Mouse (Mus musculus) midbrain, embryonic 10.5 days (tissue): ENCODE results near the gene Gfra4. TPM values are rescaled to one million over a fixed set of nuclear protein-coding genes. Genes with fewer than 3 reads are reported as not detected.

ENCODE experiments used
- DNase-seq: peaks from one replicate; pipeline ENCODE4 v3.0.0-alpha.2; 2017; ENCODE audit warnings: low spot score
- H3K27ac ChIP-seq: fragments of 300-500 bp; sonication (generic); replicated peaks from 2 replicates; pipeline ENCODE4 v1.5.1; 2016; ENCODE audit warnings: mild to moderate bottlenecking
- H3K27me3 ChIP-seq: fragments of 300-500 bp; sonication (generic); 2 replicates; pipeline ENCODE4 v1.6.1; 2016; ENCODE audit warnings: low read depth, mild to moderate bottlenecking; ENCODE audit not compliant: poor library complexity, severe bottlenecking
- H3K36me3 ChIP-seq: fragments of 300-500 bp; sonication (generic); 2 replicates; pipeline ENCODE4 v1.6.1; 2016; ENCODE audit warnings: mild to moderate bottlenecking, moderate library complexity
- H3K4me1 ChIP-seq: fragments of 300-500 bp; sonication (generic); 2 replicates; pipeline ENCODE4 v1.6.1; 2016
- H3K4me3 ChIP-seq: fragments of 300-500 bp; sonication (generic); 2 replicates; pipeline ENCODE4 v1.5.1; 2016; ENCODE audit warnings: mild to moderate bottlenecking, moderate library complexity
- H3K9me3 ChIP-seq: fragments of 300-500 bp; sonication (generic); replicated peaks from 2 replicates; pipeline ENCODE4 v1.6.1; 2016; ENCODE audit warnings: mild to moderate bottlenecking
- WGBS: fragments of 180-500 bp; shearing (Covaris S2); methylation state at CpG from one replicate; pipeline ENCODE4 v1.1.7; 2016; 5-methylcytosine and 5-hydroxymethylcytosine counted together
- polyA plus RNA-seq: library from polyadenylated mRNA; unstranded; fragments of >200 nt; fragmentation: Nextera tagmentation; extraction: Ambion mirVana; gene quantifications from 2 replicates; pipeline ENCODE4 v1.2.1, GENCODE M21; 2016

Gfra4 gene
- polyA plus RNA-seq, 1 experiment from 2014 or later, result 3.6 TPM

GRCm38 (mm10) chr2:131059781-131060540, 17.1 kb upstream of the Gfra4 start:
- no peaks in the 10 kb centered on the region for H3K36me3 ChIP-seq
- peaks cover 78% of the 10 kb centered on the region for H3K27me3 ChIP-seq
- DNase-seq, result no peak
- 57% methylated on average over 9 of the region's 9 CpGs for WGBS
- peaks cover 34% of the 10 kb centered on the region for H3K4me1 ChIP-seq
- H3K9me3 ChIP-seq, result no peaks in the 10 kb centered on the region
- H3K4me3 ChIP-seq, result no peak overlapping the region
- no peak overlapping the region for H3K27ac ChIP-seq

GRCm38 (mm10) chr2:131059377-131059776, 16.5 kb upstream of the Gfra4 start:
- Histone ChIP-seq H3K9me3 (no peaks in the 10 kb centered on the region), H3K27ac (no peak overlapping the region), H3K4me1 (peaks cover 40% of the 10 kb centered on the region), H3K4me3 (no peak overlapping the region), H3K27me3 (peaks cover 78% of the 10 kb centered on the region), H3K36me3 (no peaks in the 10 kb centered on the region)
- WGBS, result 81% methylated on average over 1 of the region's 1 CpGs
- DNase-seq, result no peak

GRCm38 (mm10) chr2:131058672-131059071, 15.8 kb upstream of the Gfra4 start:
- no peaks in the 10 kb centered on the region for H3K36me3 ChIP-seq
- 93% methylated on average over 8 of the region's 8 CpGs for WGBS
- no peak for DNase-seq
- no peak overlapping the region for H3K4me3 ChIP-seq
- H3K4me1 ChIP-seq, result peaks cover 46% of the 10 kb centered on the region
- peaks cover 78% of the 10 kb centered on the region for H3K27me3 ChIP-seq
- no peak overlapping the region for H3K27ac ChIP-seq
- H3K9me3 ChIP-seq, result no peaks in the 10 kb centered on the region

- H3K27ac ChIP-seq, result no peak overlapping the region
- peaks cover 38% of the 10 kb centered on the region for H3K4me1 ChIP-seq
- WGBS, result 3% methylated on average over 10 of the region's 10 CpGs
- no peaks in the 10 kb centered on the region for H3K36me3 ChIP-seq
- peak overlapping the region; percentile 51 for H3K4me3 ChIP-seq
- H3K27me3 ChIP-seq, result peaks cover 78% of the 10 kb centered on the region
- DNase-seq, result peak; percentile 54
- H3K9me3 ChIP-seq, result no peaks in the 10 kb centered on the region
These were observed 13.3 kb upstream of the Gfra4 start for GRCm38 (mm10) chr2:131056191-131056590.

GRCm38 (mm10) chr2:131055631-131056030, 12.7 kb upstream of the Gfra4 start:
- peak; percentile 71 for DNase-seq
- peak overlapping the region; percentile 51 for H3K4me3 ChIP-seq
- peaks cover 78% of the 10 kb centered on the region for H3K27me3 ChIP-seq
- H3K27ac ChIP-seq, result no peak overlapping the region
- no peaks in the 10 kb centered on the region for H3K36me3 ChIP-seq
- H3K9me3 ChIP-seq, result no peaks in the 10 kb centered on the region
- peaks cover 37% of the 10 kb centered on the region for H3K4me1 ChIP-seq
- WGBS, result 5% methylated on average over 10 of the region's 10 CpGs

GRCm38 (mm10) chr2:131054646-131055264, 11.9 kb upstream of the Gfra4 start:
- Histone ChIP-seq H3K27ac (no peak overlapping the region), H3K27me3 (peaks cover 79% of the 10 kb centered on the region), H3K9me3 (no peaks in the 10 kb centered on the region), H3K4me3 (peak overlapping the region; percentile 51), H3K36me3 (no peaks in the 10 kb centered on the region), H3K4me1 (peaks cover 34% of the 10 kb centered on the region)
- WGBS, result 2% methylated on average over 21 of the region's 21 CpGs
- peak; percentile 31 for DNase-seq

GRCm38 (mm10) chr2:131053851-131054645, 11.2 kb upstream of the Gfra4 start:
- 1% methylated on average over 45 of the region's 45 CpGs for WGBS
- H3K27me3 ChIP-seq, result peaks cover 79% of the 10 kb centered on the region
- DNase-seq, result peak; percentile 37
- no peaks in the 10 kb centered on the region for H3K9me3 ChIP-seq
- H3K4me1 ChIP-seq, result peaks cover 34% of the 10 kb centered on the region
- no peak overlapping the region for H3K27ac ChIP-seq
- H3K36me3 ChIP-seq, result no peaks in the 10 kb centered on the region
- peak overlapping the region; percentile 51 for H3K4me3 ChIP-seq

GRCm38 (mm10) chr2:131052862-131053418, 10.1 kb upstream of the Gfra4 start:
- 64% methylated on average over 6 of the region's 6 CpGs for WGBS

GRCm38 (mm10) chr2:131052043-131052442, 9.2 kb upstream of the Gfra4 start:
- no peak for DNase-seq
- WGBS, result 81% methylated on average over 5 of the region's 5 CpGs
- no peaks in the 10 kb centered on the region for H3K9me3 ChIP-seq
- no peak overlapping the region for H3K27ac ChIP-seq
- no peaks in the 10 kb centered on the region for H3K36me3 ChIP-seq
- peaks cover 34% of the 10 kb centered on the region for H3K4me1 ChIP-seq
- H3K4me3 ChIP-seq, result no peak overlapping the region
- H3K27me3 ChIP-seq, result peaks cover 71% of the 10 kb centered on the region

More at GRCm38 (mm10) chr2:131052862-131053418, 10.1 kb upstream of the Gfra4 start:
- Histone ChIP-seq H3K4me1 (peaks cover 34% of the 10 kb centered on the region), H3K9me3 (no peaks in the 10 kb centered on the region), H3K36me3 (no peaks in the 10 kb centered on the region), H3K4me3 (no peak overlapping the region), H3K27me3 (peaks cover 79% of the 10 kb centered on the region), H3K27ac (no peak overlapping the region)
- no peak for DNase-seq

GRCm38 (mm10) chr2:131046025-131046424, 3.1 kb upstream of the Gfra4 start:
- 79% methylated on average over 2 of the region's 2 CpGs for WGBS
- no peaks in the 10 kb centered on the region for H3K36me3 ChIP-seq
- H3K4me3 ChIP-seq, result no peak overlapping the region
- H3K27ac ChIP-seq, result no peak overlapping the region
- H3K9me3 ChIP-seq, result no peaks in the 10 kb centered on the region
- H3K4me1 ChIP-seq, result peaks cover 13% of the 10 kb centered on the region
- no peak for DNase-seq
- peaks cover 40% of the 10 kb centered on the region for H3K27me3 ChIP-seq

- WGBS, result 88% methylated on average over 9 of the region's 9 CpGs
- no peak for DNase-seq
These were observed 2.3 kb upstream of the Gfra4 start for GRCm38 (mm10) chr2:131044989-131045720.

GRCm38 (mm10) chr2:131044354-131044852, 1.5 kb upstream of the Gfra4 start:
- Histone ChIP-seq H3K27ac (no peak overlapping the region), H3K4me3 (peak overlapping the region; percentile 34), H3K27me3 (peaks cover 46% of the 10 kb centered on the region), H3K9me3 (no peaks in the 10 kb centered on the region), H3K4me1 (peaks cover 19% of the 10 kb centered on the region), H3K36me3 (no peaks in the 10 kb centered on the region)
- no peak for DNase-seq
- WGBS, result 12% methylated on average over 7 of the region's 7 CpGs

More at GRCm38 (mm10) chr2:131044989-131045720, 2.3 kb upstream of the Gfra4 start:
- Histone ChIP-seq H3K36me3 (no peaks in the 10 kb centered on the region), H3K27ac (no peak overlapping the region), H3K27me3 (peaks cover 40% of the 10 kb centered on the region), H3K4me3 (no peak overlapping the region), H3K9me3 (no peaks in the 10 kb centered on the region), H3K4me1 (peaks cover 19% of the 10 kb centered on the region)
